Mouse (Mus musculus) bone marrow, adult 2 months (tissue): Measurements from ENCODE around the gene Lpin2.

Experiments
- CTCF ChIP-seq: fragments of 200-500 bp; IDR thresholded peaks from 2 replicates; pipeline ENCODE4 v1.5.1; 2011; ENCODE audit warnings: low read length, control low read depth; ENCODE audit not compliant: control insufficient read depth, insufficient read depth
- POLR2A ChIP-seq: fragments of 200-500 bp; IDR thresholded peaks from 2 replicates; pipeline ENCODE4 v1.6.1; 2011; ENCODE audit warnings: low read depth, mild to moderate bottlenecking, control low read depth, low read length, borderline replicate concordance; ENCODE audit not compliant: control insufficient read depth

DNA sequence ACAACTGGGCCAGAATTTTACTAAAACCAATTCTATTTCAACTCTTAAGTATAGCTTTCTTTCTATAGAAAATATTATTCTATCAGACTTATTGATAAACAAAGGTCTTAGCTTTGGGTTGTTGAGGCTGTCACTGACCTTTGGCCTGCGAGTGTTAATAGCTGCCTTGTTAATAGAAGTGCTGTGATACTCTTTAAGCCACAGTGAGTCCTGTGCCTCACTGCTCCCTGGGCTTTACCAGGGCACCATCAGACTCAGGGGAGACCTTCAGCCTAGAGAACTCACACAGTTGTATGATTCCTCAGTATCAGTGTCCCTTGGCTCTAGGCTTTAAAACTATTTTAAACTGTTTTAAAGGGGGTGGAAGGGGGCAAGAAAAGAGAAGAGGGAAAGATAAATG is 26.0 kb downstream of the Lpin2 start:
- TF ChIP-seq CTCF (no peak), POLR2A (no peak)
